Mouse (Mus musculus) neural tube, embryonic 11.5 days (tissue): ENCODE data around the gene Wdr31. TPM values are rescaled to one million over a fixed set of nuclear protein-coding genes. Genes with fewer than 3 reads are reported as not detected.

Experiments used
- ATAC-seq: fragments of 200-750 bp; cut with Nextera tagmentation; 2 replicates; pipeline ENCODE4 v1.8.0; 2017; ENCODE audit warnings: moderate number of reproducible peaks, mild to moderate bottlenecking, moderate TSS enrichment, moderate library complexity; ENCODE audit not compliant: insufficient read depth, low FRiP score, low TSS enrichment
- DNase-seq: peaks from one replicate; pipeline ENCODE4 v3.0.0-alpha.2; 2015; ENCODE audit warnings: low spot score
- H3K27ac ChIP-seq: fragments of 300-500 bp; sonication (generic); 2 replicates; pipeline ENCODE4 v1.5.1; 2014; ENCODE audit warnings: low read depth, mild to moderate bottlenecking, low read length
- H3K27me3 ChIP-seq: fragments of 300-500 bp; sonication (generic); 2 replicates; pipeline ENCODE4 v1.6.1; 2014; ENCODE audit warnings: mild to moderate bottlenecking, low read length, mixed read lengths; ENCODE audit not compliant: control insufficient read depth, insufficient read depth
- H3K36me3 ChIP-seq: fragments of 300-500 bp; sonication (generic); 2 replicates; pipeline ENCODE4 v1.6.1; 2014; ENCODE audit warnings: mild to moderate bottlenecking, low read length, moderate library complexity, mixed read lengths; ENCODE audit not compliant: control insufficient read depth, insufficient read depth
- H3K4me1 ChIP-seq: fragments of 300-500 bp; sonication (generic); 2 replicates; pipeline ENCODE4 v1.6.1; 2014; ENCODE audit warnings: low read length, mixed read lengths; ENCODE audit not compliant: control insufficient read depth, insufficient read depth
- H3K4me2 ChIP-seq: fragments of 300-500 bp; sonication (generic); 2 replicates; pipeline ENCODE4 v1.6.1; 2014; ENCODE audit warnings: low read depth, mild to moderate bottlenecking, moderate library complexity
- H3K4me3 ChIP-seq: fragments of 300-500 bp; sonication (generic); 2 replicates; pipeline ENCODE4 v1.5.1; 2014; ENCODE audit warnings: low read depth, low read length
- H3K9ac ChIP-seq: fragments of 300-500 bp; sonication (generic); 2 replicates; pipeline ENCODE4 v1.6.1; 2014; ENCODE audit warnings: mild to moderate bottlenecking, low read length
- H3K9me3 ChIP-seq: fragments of 300-500 bp; sonication (generic); 2 replicates; pipeline ENCODE4 v1.6.1; 2016; ENCODE audit warnings: low read length; ENCODE audit not compliant: control insufficient read depth
- WGBS: fragments of 180-500 bp; shearing (Covaris S2); extraction: QIAGEN DNeasy Blood & Tissue Kit; methylation state at CpG from one replicate; pipeline ENCODE4 v1.1.7; 2014; 5-methylcytosine and 5-hydroxymethylcytosine counted together
- polyA plus RNA-seq: library from polyadenylated mRNA; unstranded; fragments of >200 nt; fragmentation: Nextera tagmentation; extraction: Ambion mirVana; gene quantifications from 2 replicates; pipeline ENCODE4 v1.2.1, GENCODE M21; 2014

Wdr31 gene
- polyA plus RNA-seq, 1 experiment from 2014 or later, result 5.1 TPM

GRCm38 (mm10) chr4:62501964-62502732 lies 31.5 kb upstream of the Wdr31 start:
- peak overlapping the region; percentile 68 for H3K4me3 ChIP-seq
- H3K9me3 ChIP-seq, result no peaks in the 10 kb centered on the region
- H3K27me3 ChIP-seq, result no peaks in the 10 kb centered on the region
- H3K4me1 ChIP-seq, result peaks cover 3% of the 10 kb centered on the region; the same call in 1 of the 2 replicates
- no peak overlapping the region for H3K27ac ChIP-seq
- peak overlapping the region; percentile 63 for H3K9ac ChIP-seq
- H3K4me2 ChIP-seq, result peak overlapping the region; percentile 59
- DNase-seq, result peak; percentile 93
- WGBS, result 4% methylated on average over 38 of the region's 38 CpGs
- ATAC-seq, result peak; percentile 97
- H3K36me3 ChIP-seq, result no peaks in the 10 kb centered on the region; the same call in 1 of the 2 replicates

GRCm38 (mm10) chr4:62501534-62501933 lies 30.8 kb upstream of the Wdr31 start:
- 5% methylated on average over 7 of the region's 7 CpGs for WGBS
- peaks cover 3% of the 10 kb centered on the region; the same call in 1 of the 2 replicates for H3K4me1 ChIP-seq
- ATAC-seq (no peak; the same call in 1 of the 2 replicates), DNase-seq (no peak)
- H3K4me3 ChIP-seq, result peak overlapping the region; percentile 68
- H3K27me3 ChIP-seq, result no peaks in the 10 kb centered on the region
- no peak overlapping the region for H3K27ac ChIP-seq
- no peaks in the 10 kb centered on the region for H3K9me3 ChIP-seq
- H3K36me3 ChIP-seq, result no peaks in the 10 kb centered on the region; the same call in 1 of the 2 replicates
- H3K4me2 ChIP-seq, result peak overlapping the region; percentile 59
- peak overlapping the region; percentile 63 for H3K9ac ChIP-seq

GRCm38 (mm10) chr4:62500799-62501198 lies 30.1 kb upstream of the Wdr31 start:
- Histone ChIP-seq H3K4me2 (no peak overlapping the region), H3K27me3 (no peaks in the 10 kb centered on the region), H3K4me1 (peaks cover 3% of the 10 kb centered on the region; the same call in 1 of the 2 replicates), H3K9ac (no peak overlapping the region), H3K36me3 (no peaks in the 10 kb centered on the region; the same call in 1 of the 2 replicates), H3K27ac (no peak overlapping the region), H3K4me3 (no peak overlapping the region), H3K9me3 (no peaks in the 10 kb centered on the region)
- no peak for ATAC-seq
- 88% methylated on average over 4 of the region's 4 CpGs for WGBS
- DNase-seq, result no peak

GRCm38 (mm10) chr4:62496815-62497214 lies 26.1 kb upstream of the Wdr31 start:
- DNase-seq (no peak), ATAC-seq (no peak)
- Histone ChIP-seq H3K4me3 (no peak overlapping the region), H3K36me3 (no peaks in the 10 kb centered on the region; the same call in 1 of the 2 replicates), H3K27me3 (no peaks in the 10 kb centered on the region), H3K27ac (no peak overlapping the region), H3K9me3 (no peaks in the 10 kb centered on the region), H3K9ac (no peak overlapping the region), H3K4me1 (peaks cover 3% of the 10 kb centered on the region; the same call in 1 of the 2 replicates), H3K4me2 (no peak overlapping the region)
- 84% methylated on average over 8 of the region's 8 CpGs for WGBS

GRCm38 (mm10) chr4:62495946-62496345 lies 25.2 kb upstream of the Wdr31 start:
- no peak for DNase-seq
- no peaks in the 10 kb centered on the region for H3K27me3 ChIP-seq
- WGBS, result 82% methylated on average over 8 of the region's 8 CpGs

GRCm38 (mm10) chr4:62494230-62494629 lies 23.5 kb upstream of the Wdr31 start:
- DNase-seq (no peak), ATAC-seq (no peak)
- 74% methylated on average over 9 of the region's 9 CpGs for WGBS
- H3K4me2 ChIP-seq, result no peak overlapping the region
- H3K4me3 ChIP-seq, result no peak overlapping the region
- H3K4me1 ChIP-seq, result no peaks in the 10 kb centered on the region
- H3K9me3 ChIP-seq, result no peaks in the 10 kb centered on the region
- H3K27ac ChIP-seq, result no peak overlapping the region
- no peak overlapping the region for H3K9ac ChIP-seq
- H3K27me3 ChIP-seq, result no peaks in the 10 kb centered on the region
- H3K36me3 ChIP-seq, result no peaks in the 10 kb centered on the region; the same call in 1 of the 2 replicates

More at GRCm38 (mm10) chr4:62495946-62496345, 25.2 kb upstream of the Wdr31 start:
- Histone ChIP-seq H3K4me2 (no peak overlapping the region), H3K27ac (no peak overlapping the region), H3K4me3 (no peak overlapping the region), H3K4me1 (no peaks in the 10 kb centered on the region), H3K9me3 (no peaks in the 10 kb centered on the region), H3K36me3 (no peaks in the 10 kb centered on the region; the same call in 1 of the 2 replicates), H3K9ac (no peak overlapping the region)
- ATAC-seq, result no peak

GRCm38 (mm10) chr4:62492682-62493081 lies 22.0 kb upstream of the Wdr31 start:
- no peak overlapping the region for H3K27ac ChIP-seq
- H3K4me1 ChIP-seq, result no peaks in the 10 kb centered on the region
- no peak overlapping the region for H3K9ac ChIP-seq
- no peak overlapping the region for H3K4me2 ChIP-seq
- H3K9me3 ChIP-seq, result no peaks in the 10 kb centered on the region
- ATAC-seq, result no peak
- H3K4me3 ChIP-seq, result no peak overlapping the region
- H3K27me3 ChIP-seq, result no peaks in the 10 kb centered on the region
- DNase-seq, result no peak
- 94% methylated on average over 2 of the region's 2 CpGs for WGBS
- no peaks in the 10 kb centered on the region for H3K36me3 ChIP-seq

- no peaks in the 10 kb centered on the region for H3K27me3 ChIP-seq
- ATAC-seq (no peak), DNase-seq (no peak)
- H3K27ac ChIP-seq, result no peak overlapping the region
- H3K4me1 ChIP-seq, result no peaks in the 10 kb centered on the region
- no peak overlapping the region for H3K4me2 ChIP-seq
- H3K36me3 ChIP-seq, result no peaks in the 10 kb centered on the region
- WGBS, result 70% methylated on average over 2 of the region's 2 CpGs
- H3K9ac ChIP-seq, result no peak overlapping the region
- H3K4me3 ChIP-seq, result no peak overlapping the region
- no peaks in the 10 kb centered on the region for H3K9me3 ChIP-seq
Measured at GRCm38 (mm10) chr4:62487914-62488313, 17.2 kb upstream of the Wdr31 start.

GRCm38 (mm10) chr4:62487172-62487571 lies 16.5 kb upstream of the Wdr31 start:
- DNase-seq, result no peak
- H3K4me2 ChIP-seq, result no peak overlapping the region
- no peaks in the 10 kb centered on the region for H3K9me3 ChIP-seq
- H3K27ac ChIP-seq, result no peak overlapping the region
- no peak overlapping the region for H3K4me3 ChIP-seq
- ATAC-seq, result no peak
- no peaks in the 10 kb centered on the region for H3K27me3 ChIP-seq
- no peak overlapping the region for H3K9ac ChIP-seq
- H3K36me3 ChIP-seq, result no peaks in the 10 kb centered on the region
- no peaks in the 10 kb centered on the region for H3K4me1 ChIP-seq
- 95% methylated on average over 5 of the region's 5 CpGs for WGBS
